Mouse (Mus musculus): ENCODE measurements around the gene Lmo7. TPM values are rescaled to one million over a fixed set of nuclear protein-coding genes. Genes with fewer than 3 reads are reported as not detected.

The Lmo7 gene
- polyA plus RNA-seq, 1 experiment from 2014 or later, result 3.8 TPM

GRCm38 (mm10) chr14:101847520-101847919 is 117.8 kb downstream of the Lmo7 start:
- H3K27ac ChIP-seq (ENCODE audit: low read depth, low read length), result no peak overlapping the region
- H3K9ac ChIP-seq (ENCODE audit: low read depth, low read length), result no peak overlapping the region

GRCm38 (mm10) chr14:101852584-101853195 is 122.9 kb downstream of the Lmo7 start:
- Histone ChIP-seq H3K9ac (ENCODE audit: low read depth, low read length) (no peak overlapping the region), H3K4me3 (ENCODE audit: low read depth, low read length) (no peak overlapping the region), H3K36me3 (ENCODE audit: control insufficient read depth, insufficient read depth, low read length) (no peaks in the 10 kb centered on the region), H3K4me2 (no peak overlapping the region), H3K9me3 (ENCODE audit: control insufficient read depth, low read length) (no peaks in the 10 kb centered on the region), H3K27ac (ENCODE audit: low read depth, low read length) (no peak overlapping the region), H3K27me3 (replicated peaks; ENCODE audit: control insufficient read depth, insufficient read depth, low read length) (no peaks in the 10 kb centered on the region), H3K4me1 (replicated peaks; ENCODE audit: control insufficient read depth, insufficient read depth, low read length) (no peaks in the 10 kb centered on the region)
- DNase-seq (ENCODE audit: low spot score) (no peak), ATAC-seq (replicated peaks; ENCODE audit: low FRiP score) (no peak)
- 81% methylated on average over 6 of the region's 6 CpGs for WGBS

More at GRCm38 (mm10) chr14:101847520-101847919, 117.8 kb downstream of the Lmo7 start:
- Histone ChIP-seq H3K9me3 (ENCODE audit: control insufficient read depth, low read length) (no peaks in the 10 kb centered on the region), H3K27me3 (replicated peaks; ENCODE audit: control insufficient read depth, insufficient read depth, low read length) (no peaks in the 10 kb centered on the region), H3K36me3 (ENCODE audit: control insufficient read depth, insufficient read depth, low read length) (no peaks in the 10 kb centered on the region), H3K4me3 (ENCODE audit: low read depth, low read length) (no peak overlapping the region), H3K4me1 (replicated peaks; ENCODE audit: control insufficient read depth, insufficient read depth, low read length) (0 out of 2 replicates have a peak, but pooled peaks cover 2% of the 10 kb centered on the region), H3K4me2 (0 out of 2 replicates have a peak overlapping the region, but pooled peaks have one; percentile 22)
- ATAC-seq (replicated peaks; ENCODE audit: low FRiP score) (peak; percentile 74), DNase-seq (ENCODE audit: low spot score) (no peak)
- 37% methylated on average over 7 of the region's 7 CpGs for WGBS

- Histone ChIP-seq H3K27me3 (replicated peaks; ENCODE audit: control insufficient read depth, insufficient read depth, low read length) (no peaks in the 10 kb centered on the region), H3K36me3 (ENCODE audit: control insufficient read depth, insufficient read depth, low read length) (no peaks in the 10 kb centered on the region), H3K4me2 (no peak overlapping the region), H3K9ac (ENCODE audit: low read depth, low read length) (no peak overlapping the region), H3K4me1 (replicated peaks; ENCODE audit: control insufficient read depth, insufficient read depth, low read length) (no peaks in the 10 kb centered on the region), H3K4me3 (ENCODE audit: low read depth, low read length) (no peak overlapping the region), H3K9me3 (ENCODE audit: control insufficient read depth, low read length) (no peaks in the 10 kb centered on the region), H3K27ac (ENCODE audit: low read depth, low read length) (no peak overlapping the region)
- no peak for DNase-seq (ENCODE audit: low spot score)
- 71% methylated on average over 1 of the region's 1 CpGs for WGBS
- no peak for ATAC-seq (replicated peaks; ENCODE audit: low FRiP score)
These were observed 123.5 kb downstream of the Lmo7 start for GRCm38 (mm10) chr14:101853207-101853606.

DNA sequence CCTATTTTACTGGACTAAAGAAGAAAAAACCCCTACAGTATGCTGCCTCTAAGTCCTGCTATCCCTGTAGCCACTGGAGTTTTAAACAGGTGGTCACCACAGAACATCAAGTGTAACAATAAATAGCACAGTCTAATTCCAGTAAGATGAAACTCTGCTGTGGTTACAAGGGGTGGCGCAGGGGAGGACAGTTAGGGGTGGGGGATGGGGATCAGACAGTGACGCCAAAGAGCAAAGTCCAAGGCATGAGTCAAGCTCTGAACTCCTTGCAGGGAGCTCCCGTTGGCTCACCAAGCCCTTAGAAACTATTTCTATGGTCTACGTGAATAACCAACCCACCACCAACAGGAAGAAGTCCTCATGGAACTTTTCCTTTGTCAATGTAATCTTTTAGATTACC is 124.0 kb downstream of the Lmo7 start:
- DNase-seq (ENCODE audit: low spot score) (no peak), ATAC-seq (replicated peaks; ENCODE audit: low FRiP score) (no peak)
- WGBS, result 57% methylated on average over 4 of the region's 4 CpGs

DNA sequence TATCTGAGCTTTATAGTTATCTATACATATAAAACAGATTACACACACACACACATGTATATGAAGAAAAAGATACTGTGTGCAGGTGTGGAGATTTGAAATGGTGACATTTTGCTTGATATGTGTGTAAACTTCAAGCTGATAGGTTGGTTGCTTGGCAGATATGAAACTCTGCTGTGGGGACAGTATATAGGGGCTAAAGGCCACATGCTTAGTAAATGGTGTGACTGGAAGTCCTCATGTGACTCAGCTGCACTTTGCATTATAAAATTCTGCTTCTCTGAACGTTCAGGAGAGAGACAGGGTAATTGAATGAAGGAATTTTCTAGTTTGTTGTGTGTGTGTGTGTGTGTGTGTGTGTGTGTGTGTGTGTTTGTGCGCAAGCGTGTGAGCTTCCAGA is 124.5 kb downstream of the Lmo7 start:
- 79% methylated on average over 3 of the region's 3 CpGs for WGBS
- DNase-seq (ENCODE audit: low spot score) (no peak), ATAC-seq (replicated peaks; ENCODE audit: low FRiP score) (no peak)
- Histone ChIP-seq H3K4me2 (no peak overlapping the region), H3K27me3 (replicated peaks; ENCODE audit: control insufficient read depth, insufficient read depth, low read length) (no peaks in the 10 kb centered on the region), H3K9me3 (ENCODE audit: control insufficient read depth, low read length) (no peaks in the 10 kb centered on the region), H3K4me3 (ENCODE audit: low read depth, low read length) (no peak overlapping the region), H3K4me1 (replicated peaks; ENCODE audit: control insufficient read depth, insufficient read depth, low read length) (no peaks in the 10 kb centered on the region), H3K27ac (ENCODE audit: low read depth, low read length) (no peak overlapping the region), H3K36me3 (ENCODE audit: control insufficient read depth, insufficient read depth, low read length) (no peaks in the 10 kb centered on the region), H3K9ac (ENCODE audit: low read depth, low read length) (no peak overlapping the region)

More for the DNA sequence above, 124.0 kb downstream of the Lmo7 start:
- Histone ChIP-seq H3K9me3 (ENCODE audit: control insufficient read depth, low read length) (no peaks in the 10 kb centered on the region), H3K36me3 (ENCODE audit: control insufficient read depth, insufficient read depth, low read length) (no peaks in the 10 kb centered on the region), H3K4me2 (no peak overlapping the region), H3K4me3 (ENCODE audit: low read depth, low read length) (no peak overlapping the region), H3K27me3 (replicated peaks; ENCODE audit: control insufficient read depth, insufficient read depth, low read length) (no peaks in the 10 kb centered on the region), H3K27ac (ENCODE audit: low read depth, low read length) (no peak overlapping the region), H3K9ac (ENCODE audit: low read depth, low read length) (no peak overlapping the region), H3K4me1 (replicated peaks; ENCODE audit: control insufficient read depth, insufficient read depth, low read length) (no peaks in the 10 kb centered on the region)

DNA sequence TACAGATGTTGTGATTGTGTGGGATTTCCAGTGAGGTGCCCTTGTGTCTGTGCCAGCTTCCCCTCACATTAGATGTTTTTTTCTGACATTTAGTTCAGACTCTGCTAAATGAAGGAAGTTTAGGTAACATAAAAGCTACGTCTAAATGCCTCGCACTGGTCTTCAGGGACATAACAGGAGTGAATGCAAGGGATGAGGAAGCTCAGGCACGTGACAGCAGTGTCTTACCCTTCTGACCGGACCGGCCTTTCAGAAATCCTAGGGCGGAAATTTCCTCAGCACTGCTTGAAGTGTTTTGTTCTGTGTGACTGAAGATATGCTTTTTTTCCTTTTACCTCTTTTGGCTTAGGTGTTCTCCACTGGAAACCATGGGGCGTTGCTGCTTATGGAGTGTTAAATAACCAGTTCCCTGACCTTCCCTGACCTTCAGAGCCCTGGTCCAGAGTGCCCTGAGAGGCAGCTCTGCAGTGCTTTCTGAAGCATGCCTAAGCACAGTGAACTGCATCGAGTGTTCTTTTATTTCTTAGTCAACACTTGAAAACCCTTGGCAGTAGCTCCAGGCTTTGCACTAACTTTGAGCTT is 129.6 kb downstream of the Lmo7 start:
- DNase-seq (ENCODE audit: low spot score), result no peak
- H3K27ac ChIP-seq (ENCODE audit: low read depth, low read length), result no peak overlapping the region
- ATAC-seq (replicated peaks; ENCODE audit: low FRiP score), result no peak
- WGBS, result 77% methylated on average over 8 of the region's 8 CpGs
- H3K9ac ChIP-seq (ENCODE audit: low read depth, low read length), result no peak overlapping the region
- no peak overlapping the region for H3K4me3 ChIP-seq (ENCODE audit: low read depth, low read length)
- no peak overlapping the region for H3K4me2 ChIP-seq
- H3K4me1 ChIP-seq (replicated peaks; ENCODE audit: control insufficient read depth, insufficient read depth, low read length), result no peaks in the 10 kb centered on the region
- no peaks in the 10 kb centered on the region for H3K36me3 ChIP-seq (ENCODE audit: control insufficient read depth, insufficient read depth, low read length)
- no peaks in the 10 kb centered on the region for H3K9me3 ChIP-seq (ENCODE audit: control insufficient read depth, low read length)
- no peaks in the 10 kb centered on the region for H3K27me3 ChIP-seq (replicated peaks; ENCODE audit: control insufficient read depth, insufficient read depth, low read length)

DNA sequence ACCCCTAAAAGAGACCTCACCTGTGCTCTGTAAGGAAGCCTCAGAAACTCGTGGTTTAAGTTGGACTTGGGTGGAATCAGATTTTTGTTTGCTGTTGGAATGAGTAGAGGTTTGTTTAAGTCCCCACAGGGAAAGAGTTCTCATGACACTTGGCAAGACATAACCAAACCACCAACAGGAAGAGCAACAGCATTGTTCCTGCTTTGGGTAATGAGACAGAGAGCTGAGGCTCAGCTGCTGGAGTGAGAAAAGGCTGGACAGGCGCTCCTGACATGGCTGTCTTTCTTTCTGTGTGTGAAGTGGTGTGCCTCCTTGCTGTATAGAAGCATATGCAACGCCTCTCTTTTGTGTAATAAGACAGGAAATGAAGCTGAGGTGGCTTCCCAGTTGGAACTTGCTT is 132.3 kb downstream of the Lmo7 start:
- ATAC-seq (replicated peaks; ENCODE audit: low FRiP score) (no peak), DNase-seq (ENCODE audit: low spot score) (no peak)
- WGBS, result 47% methylated on average over 3 of the region's 3 CpGs
- H3K4me1 ChIP-seq (replicated peaks; ENCODE audit: control insufficient read depth, insufficient read depth, low read length), result no peaks in the 10 kb centered on the region
- H3K27ac ChIP-seq (ENCODE audit: low read depth, low read length), result no peak overlapping the region
- H3K4me3 ChIP-seq (ENCODE audit: low read depth, low read length), result no peak overlapping the region
- H3K36me3 ChIP-seq (ENCODE audit: control insufficient read depth, insufficient read depth, low read length), result no peaks in the 10 kb centered on the region
- H3K27me3 ChIP-seq (replicated peaks; ENCODE audit: control insufficient read depth, insufficient read depth, low read length), result no peaks in the 10 kb centered on the region
- no peaks in the 10 kb centered on the region for H3K9me3 ChIP-seq (ENCODE audit: control insufficient read depth, low read length)
- no peak overlapping the region for H3K9ac ChIP-seq (ENCODE audit: low read depth, low read length)
- no peak overlapping the region for H3K4me2 ChIP-seq

DNA sequence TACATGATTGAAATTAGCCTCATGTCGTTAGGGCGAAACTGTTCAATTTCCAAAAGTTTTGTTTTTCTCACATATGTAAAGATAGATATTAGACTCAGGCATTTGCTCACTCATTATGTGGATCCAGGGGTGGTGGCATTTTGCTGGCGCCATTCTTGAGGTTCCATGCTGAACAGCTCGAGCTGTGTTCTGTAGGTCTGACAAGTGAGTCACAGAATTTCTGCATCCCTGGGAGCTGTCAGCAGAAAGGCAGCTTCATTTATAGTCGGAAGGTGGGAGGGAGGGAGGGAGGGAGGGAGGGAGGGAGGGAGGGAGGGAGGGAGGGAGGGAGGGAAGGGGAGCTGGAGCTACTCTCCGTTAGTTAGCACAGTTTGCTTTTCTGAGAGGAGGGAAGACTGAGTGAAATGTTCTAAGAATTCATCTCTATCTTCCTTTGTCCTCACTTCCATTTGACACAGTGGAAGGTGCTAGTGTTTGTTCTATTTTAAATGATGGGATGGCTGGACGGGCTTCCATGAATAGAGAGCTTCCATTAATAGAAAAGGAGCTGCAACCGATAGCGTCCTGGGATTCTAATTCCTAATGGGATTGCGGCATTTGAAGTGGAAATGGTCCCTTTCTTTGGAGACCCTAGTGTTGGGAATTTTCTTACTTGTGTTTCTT is 137.4 kb downstream of the Lmo7 start:
- Histone ChIP-seq H3K4me2 (no peak overlapping the region), H3K36me3 (ENCODE audit: control insufficient read depth, insufficient read depth, low read length) (no peaks in the 10 kb centered on the region), H3K9ac (ENCODE audit: low read depth, low read length) (no peak overlapping the region), H3K4me3 (ENCODE audit: low read depth, low read length) (no peak overlapping the region), H3K4me1 (replicated peaks; ENCODE audit: control insufficient read depth, insufficient read depth, low read length) (no peaks in the 10 kb centered on the region), H3K9me3 (ENCODE audit: control insufficient read depth, low read length) (no peaks in the 10 kb centered on the region), H3K27ac (ENCODE audit: low read depth, low read length) (no peak overlapping the region), H3K27me3 (replicated peaks; ENCODE audit: control insufficient read depth, insufficient read depth, low read length) (no peaks in the 10 kb centered on the region)
- ATAC-seq (replicated peaks; ENCODE audit: low FRiP score), result no peak
- 73% methylated on average over 9 of the region's 10 CpGs for WGBS
- DNase-seq (ENCODE audit: low spot score), result no peak

DNA sequence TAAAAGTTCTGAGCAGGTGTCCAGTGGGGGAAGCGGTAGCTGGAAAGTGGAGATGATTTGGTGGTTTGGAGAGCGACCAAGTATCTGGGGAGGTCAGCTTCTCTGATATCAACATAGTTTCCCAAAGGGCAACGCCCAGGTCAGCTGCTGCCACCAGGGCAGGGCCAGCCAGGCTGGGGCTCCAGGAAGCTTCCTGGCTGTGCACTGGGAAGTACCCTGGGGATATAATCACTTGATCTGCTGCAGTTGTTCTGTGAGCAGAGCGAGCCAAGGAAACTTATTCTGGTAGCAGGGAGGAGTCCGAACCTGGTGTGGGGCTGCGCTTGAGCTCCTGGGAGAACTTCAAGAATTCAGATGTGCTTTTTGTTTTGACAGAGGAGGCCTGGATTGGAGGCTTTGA is 139.4 kb downstream of the Lmo7 start:
- no peak overlapping the region for H3K4me3 ChIP-seq (ENCODE audit: low read depth, low read length)
- DNase-seq (ENCODE audit: low spot score), result no peak
- no peaks in the 10 kb centered on the region for H3K4me1 ChIP-seq (replicated peaks; ENCODE audit: control insufficient read depth, insufficient read depth, low read length)
- no peak overlapping the region for H3K9ac ChIP-seq (ENCODE audit: low read depth, low read length)
- no peaks in the 10 kb centered on the region for H3K9me3 ChIP-seq (ENCODE audit: control insufficient read depth, low read length)
- no peaks in the 10 kb centered on the region for H3K36me3 ChIP-seq (ENCODE audit: control insufficient read depth, insufficient read depth, low read length)
- no peak overlapping the region for H3K4me2 ChIP-seq
- ATAC-seq (replicated peaks; ENCODE audit: low FRiP score), result no peak
- 60% methylated on average over 6 of the region's 6 CpGs for WGBS
- no peak overlapping the region for H3K27ac ChIP-seq (ENCODE audit: low read depth, low read length)
- no peaks in the 10 kb centered on the region for H3K27me3 ChIP-seq (replicated peaks; ENCODE audit: control insufficient read depth, insufficient read depth, low read length)

Measured in liver, embryonic 11.5 days (tissue).